Mouse (Mus musculus) heart, postnatal 0 days (tissue): Measurements from ENCODE around the gene Celf2.

ENCODE experiments used
- CTCF ChIP-seq: IDR thresholded peaks from 2 replicates; pipeline ENCODE4 v1.5.1; 2016; ENCODE audit warnings: antibody characterized with exemption, control low read depth, low read depth
- EP300 ChIP-seq: IDR thresholded peaks from 2 replicates; pipeline ENCODE4 v1.6.1; 2016; ENCODE audit warnings: antibody characterized with exemption, low read depth

DNA sequence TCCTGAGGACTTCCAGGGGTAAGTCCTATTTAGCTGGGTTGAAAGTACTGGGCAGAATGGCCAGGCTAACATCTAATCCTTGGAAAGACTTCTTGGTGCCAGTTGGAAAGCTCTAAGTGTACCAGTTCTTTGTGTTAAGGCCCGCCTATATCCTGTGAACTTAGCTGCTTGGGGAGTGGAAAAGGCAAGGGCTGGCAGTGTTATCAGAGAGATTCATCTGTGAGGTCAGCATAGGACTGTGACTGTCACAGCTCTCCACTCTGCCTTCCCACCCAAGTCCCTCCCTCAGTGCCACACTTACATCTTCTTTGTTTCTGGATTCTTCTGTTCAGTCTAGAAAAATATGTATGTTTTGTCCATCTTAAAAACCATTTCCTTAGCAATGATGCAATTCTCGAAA lies 935.7 kb downstream of the Celf2 start:
- TF ChIP-seq CTCF (no peak), EP300 (no peak)
